Mouse (Mus musculus) heart, embryonic 11.5 days (tissue): ENCODE data around the gene Slc30a2. TPM values are rescaled to one million over a fixed set of nuclear protein-coding genes. Genes with fewer than 3 reads are reported as not detected.

ENCODE experiments used
- ATAC-seq: fragments of 200-750 bp; cut with Nextera tagmentation; replicated peaks from 2 replicates; pipeline ENCODE4 v1.8.0; 2017; ENCODE audit warnings: moderate library complexity; ENCODE audit not compliant: insufficient number of reproducible peaks, low FRiP score, low TSS enrichment
- H3K27ac ChIP-seq: fragments of 300-500 bp; sonication (generic); 2 replicates; pipeline ENCODE4 v1.5.1; 2014; ENCODE audit warnings: mild to moderate bottlenecking, low read depth, low read length
- H3K27me3 ChIP-seq: fragments of 300-500 bp; sonication (generic); 2 replicates; pipeline ENCODE4 v1.6.1; 2014; ENCODE audit warnings: mild to moderate bottlenecking, low read length, mixed read lengths; ENCODE audit not compliant: control insufficient read depth, insufficient read depth
- H3K36me3 ChIP-seq: fragments of 300-500 bp; sonication (generic); 2 replicates; pipeline ENCODE4 v1.6.1; 2014; ENCODE audit warnings: mild to moderate bottlenecking, low read length, moderate library complexity, mixed read lengths; ENCODE audit not compliant: control insufficient read depth, insufficient read depth
- H3K4me1 ChIP-seq: fragments of 300-500 bp; sonication (generic); 2 replicates; pipeline ENCODE4 v1.6.1; 2014; ENCODE audit warnings: low read length; ENCODE audit not compliant: control insufficient read depth, insufficient read depth
- H3K4me2 ChIP-seq: fragments of 300-500 bp; sonication (generic); 2 replicates; pipeline ENCODE4 v1.6.1; 2014; ENCODE audit warnings: mild to moderate bottlenecking, moderate library complexity
- H3K4me3 ChIP-seq: fragments of 300-500 bp; sonication (generic); 2 replicates; pipeline ENCODE4 v1.5.1; 2014; ENCODE audit warnings: low read depth, low read length
- H3K9ac ChIP-seq: fragments of 300-500 bp; sonication (generic); 2 replicates; pipeline ENCODE4 v1.6.1; 2014; ENCODE audit warnings: mild to moderate bottlenecking, low read depth, low read length, moderate library complexity
- H3K9me3 ChIP-seq: fragments of 300-500 bp; sonication (generic); replicated peaks from 2 replicates; pipeline ENCODE4 v1.6.1; 2016; ENCODE audit warnings: low read length; ENCODE audit not compliant: control insufficient read depth
- WGBS: fragments of 180-500 bp; shearing (Covaris S2); extraction: QIAGEN DNeasy Blood & Tissue Kit; methylation state at CpG from one replicate; pipeline ENCODE4 v1.1.7; 2014; ENCODE audit not compliant: insufficient replicate concordance; 5-methylcytosine and 5-hydroxymethylcytosine counted together
- polyA plus RNA-seq: library from polyadenylated mRNA; unstranded; fragments of >200 nt; fragmentation: Nextera tagmentation; extraction: Ambion mirVana; gene quantifications from 2 replicates; pipeline ENCODE4 v1.2.1, GENCODE M21; 2014

Gene Slc30a2
- polyA plus RNA-seq, 1 experiment from 2014 or later = 0.26 TPM

DNA sequence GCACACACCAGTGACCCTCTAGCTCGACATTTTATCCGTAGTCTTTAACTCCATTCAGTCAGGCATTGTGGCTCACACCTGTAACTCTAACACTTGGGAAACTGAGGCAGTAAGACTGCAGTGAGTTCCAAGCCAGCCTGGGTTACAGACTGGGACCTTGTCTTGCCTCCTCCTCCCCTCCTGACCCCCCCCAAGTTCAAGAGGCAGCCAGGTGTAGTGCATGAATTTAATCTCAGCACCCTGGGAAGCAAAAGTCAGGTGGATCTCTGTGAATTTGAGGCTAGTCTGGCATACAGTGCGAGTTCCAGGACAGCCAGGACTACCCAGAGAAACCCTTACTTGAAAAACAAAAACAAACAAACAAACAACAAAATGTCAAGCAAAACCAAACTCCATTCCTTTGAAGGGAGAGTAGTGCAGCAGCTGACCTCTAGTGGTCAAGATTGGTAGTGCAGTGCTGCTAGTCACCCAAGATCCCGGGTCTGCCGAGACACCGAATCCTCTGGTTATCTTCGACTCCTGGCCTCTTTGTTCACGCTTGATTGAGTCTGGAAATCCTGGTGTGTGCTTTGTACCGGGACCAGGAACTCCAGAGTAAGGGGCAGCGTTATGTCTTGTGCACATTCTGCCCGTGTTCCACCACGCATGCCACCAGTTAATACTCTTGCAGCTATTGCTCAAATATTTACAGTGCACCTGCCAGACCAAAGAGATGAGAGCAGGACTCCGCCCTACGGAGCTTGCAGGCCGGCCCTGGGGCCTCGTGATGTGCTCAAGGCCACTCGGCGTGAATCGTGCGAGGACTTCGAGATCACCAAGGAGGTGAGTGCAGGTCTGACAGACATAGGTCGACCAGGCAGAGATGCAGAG lies 13.8 kb downstream of the Slc30a2 start:
- Histone ChIP-seq H3K27ac (peak overlapping the region; percentile 17; the same call in 1 of the 2 replicates), H3K36me3 (no peaks in the 10 kb centered on the region), H3K4me3 (no peak overlapping the region), H3K27me3 (peaks cover 8% of the 10 kb centered on the region), H3K4me1 (peaks cover 35% of the 10 kb centered on the region), H3K9me3 (no peaks in the 10 kb centered on the region), H3K4me2 (peak overlapping the region; percentile 46), H3K9ac (no peak overlapping the region)
- no peak for ATAC-seq
- 20% methylated on average over 22 of the region's 22 CpGs for WGBS

DNA sequence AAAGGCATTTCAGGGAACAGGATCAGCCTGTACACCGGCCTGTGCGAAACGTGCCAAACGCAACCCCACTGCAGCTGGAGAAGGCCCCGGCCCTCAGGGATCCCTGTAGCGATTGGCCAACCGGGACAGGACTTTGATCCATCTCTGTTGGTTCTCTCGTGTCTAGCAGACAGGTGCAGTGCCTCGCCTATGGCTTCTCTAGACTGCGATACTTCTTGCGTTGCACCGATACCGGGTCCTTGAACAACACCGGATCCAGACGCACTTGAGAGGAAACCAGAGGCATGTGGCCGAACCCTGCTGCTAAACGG lies 14.4 kb downstream of the Slc30a2 start:
- Histone ChIP-seq H3K9ac (no peak overlapping the region), H3K4me1 (peaks cover 32% of the 10 kb centered on the region), H3K9me3 (no peaks in the 10 kb centered on the region), H3K36me3 (no peaks in the 10 kb centered on the region), H3K4me3 (no peak overlapping the region), H3K4me2 (peak overlapping the region; percentile 46), H3K27me3 (peaks cover 8% of the 10 kb centered on the region), H3K27ac (no peak overlapping the region)
- WGBS = 33% methylated on average over 17 of the region's 17 CpGs
- ATAC-seq = no peak

DNA sequence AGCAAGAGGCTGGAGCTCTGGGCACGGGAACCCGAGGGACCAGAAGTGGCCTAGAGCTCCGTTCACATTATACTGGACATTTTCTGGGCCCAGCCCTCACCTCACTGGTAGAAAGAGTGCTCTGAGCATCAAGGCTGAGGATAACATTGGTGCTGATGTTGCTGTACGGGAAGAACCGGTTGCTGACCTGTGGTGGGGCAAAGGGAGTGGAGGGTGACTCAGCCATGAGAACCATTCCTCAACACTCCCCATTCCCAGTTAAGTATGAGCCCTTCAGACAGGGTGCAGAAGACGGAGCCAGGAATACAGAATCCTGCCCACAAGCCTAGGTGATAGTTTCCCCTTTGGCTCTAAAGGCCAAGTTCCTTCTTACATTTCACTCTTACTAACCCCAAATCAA lies 16.7 kb downstream of the Slc30a2 start:
- Histone ChIP-seq H3K27me3 (peaks cover 8% of the 10 kb centered on the region), H3K36me3 (no peaks in the 10 kb centered on the region), H3K4me2 (no peak overlapping the region), H3K4me3 (no peak overlapping the region), H3K4me1 (peaks cover 25% of the 10 kb centered on the region), H3K9me3 (no peaks in the 10 kb centered on the region), H3K9ac (no peak overlapping the region), H3K27ac (no peak overlapping the region)
- no peak for ATAC-seq
- 78% methylated on average over 6 of the region's 6 CpGs for WGBS

DNA sequence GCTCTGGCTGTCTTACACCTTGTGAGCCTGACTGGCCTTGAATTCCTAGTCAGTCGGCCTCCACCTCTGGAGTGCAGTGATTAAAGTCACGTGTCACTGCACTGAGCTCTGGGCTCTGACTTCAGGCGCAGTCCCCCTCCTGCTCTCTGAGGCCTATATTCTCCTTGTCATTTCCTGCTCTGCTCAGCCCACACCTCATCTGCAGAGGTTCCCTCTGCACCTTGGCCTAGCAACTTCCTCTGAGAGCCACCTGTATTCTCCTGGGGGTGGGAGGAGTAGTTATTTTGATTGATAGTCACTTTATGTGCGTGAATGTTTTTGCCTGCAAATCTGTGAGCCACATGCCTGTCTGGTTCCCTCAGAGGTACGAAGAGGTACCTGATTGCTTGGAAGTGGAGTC lies 18.2 kb downstream of the Slc30a2 start:
- H3K4me1 ChIP-seq = peaks cover 14% of the 10 kb centered on the region
- peaks cover 12% of the 10 kb centered on the region for H3K27me3 ChIP-seq
- H3K4me3 ChIP-seq = no peak overlapping the region
- WGBS = 32% methylated on average over 5 of the region's 5 CpGs
- no peak for ATAC-seq
- H3K9ac ChIP-seq = no peak overlapping the region
- H3K4me2 ChIP-seq = no peak overlapping the region
- no peaks in the 10 kb centered on the region for H3K9me3 ChIP-seq
- no peak overlapping the region for H3K27ac ChIP-seq
- H3K36me3 ChIP-seq = no peaks in the 10 kb centered on the region

DNA sequence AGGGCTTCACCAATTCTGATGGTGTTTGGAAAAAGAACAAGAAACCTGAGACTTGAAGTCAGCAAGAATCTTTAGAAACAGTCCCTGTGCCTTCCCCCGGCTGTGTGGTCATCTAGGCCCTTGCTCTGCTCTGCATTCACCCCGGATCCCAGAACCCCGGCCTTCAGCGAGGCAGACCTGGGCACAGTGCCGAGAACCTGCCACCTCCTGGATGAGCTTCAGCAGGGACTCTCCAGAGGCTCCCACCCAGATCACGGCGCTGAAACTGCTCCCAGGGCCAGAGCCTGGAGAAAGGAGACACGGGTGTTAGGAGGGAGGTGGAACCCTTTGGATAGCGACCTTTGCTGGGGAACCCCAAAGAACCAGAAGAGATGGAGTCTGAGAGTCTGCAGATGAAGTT lies 19.1 kb downstream of the Slc30a2 start:
- H3K4me2 ChIP-seq = no peak overlapping the region
- H3K36me3 ChIP-seq = no peaks in the 10 kb centered on the region
- WGBS = 65% methylated on average over 9 of the region's 9 CpGs
- peaks cover 12% of the 10 kb centered on the region for H3K27me3 ChIP-seq
- H3K4me1 ChIP-seq = peaks cover 7% of the 10 kb centered on the region
- no peak overlapping the region for H3K9ac ChIP-seq
- ATAC-seq = no peak
- no peak overlapping the region for H3K4me3 ChIP-seq
- H3K9me3 ChIP-seq = no peaks in the 10 kb centered on the region
- H3K27ac ChIP-seq = no peak overlapping the region

DNA sequence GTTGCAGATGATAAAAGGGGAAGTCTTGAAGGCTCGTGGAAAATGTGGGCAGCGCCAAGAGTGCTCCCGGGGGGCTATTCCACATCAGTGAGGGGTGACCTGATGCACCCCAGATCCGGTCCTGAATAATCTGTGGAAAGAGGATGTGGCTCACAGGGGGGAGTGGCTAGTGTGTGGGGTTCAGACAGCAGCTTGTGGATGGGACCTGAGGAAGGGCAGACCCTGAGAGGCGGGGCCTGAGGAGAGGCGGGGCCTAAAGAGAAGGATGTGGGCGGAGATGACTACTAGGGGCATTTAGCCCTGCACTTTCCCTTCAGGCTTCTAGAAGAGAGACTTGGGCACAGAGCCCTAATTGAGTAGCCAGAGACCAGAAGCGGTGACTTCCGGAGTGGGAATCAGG lies 19.6 kb downstream of the Slc30a2 start:
- H3K27ac ChIP-seq = no peak overlapping the region
- ATAC-seq = no peak
- H3K4me3 ChIP-seq = no peak overlapping the region
- H3K36me3 ChIP-seq = no peaks in the 10 kb centered on the region
- 30% methylated on average over 9 of the region's 9 CpGs for WGBS
- H3K4me1 ChIP-seq = peaks cover 4% of the 10 kb centered on the region; the same call in 1 of the 2 replicates
- H3K9ac ChIP-seq = no peak overlapping the region
- peak overlapping the region; percentile 37 for H3K4me2 ChIP-seq
- H3K9me3 ChIP-seq = no peaks in the 10 kb centered on the region
- H3K27me3 ChIP-seq = peaks cover 11% of the 10 kb centered on the region

DNA sequence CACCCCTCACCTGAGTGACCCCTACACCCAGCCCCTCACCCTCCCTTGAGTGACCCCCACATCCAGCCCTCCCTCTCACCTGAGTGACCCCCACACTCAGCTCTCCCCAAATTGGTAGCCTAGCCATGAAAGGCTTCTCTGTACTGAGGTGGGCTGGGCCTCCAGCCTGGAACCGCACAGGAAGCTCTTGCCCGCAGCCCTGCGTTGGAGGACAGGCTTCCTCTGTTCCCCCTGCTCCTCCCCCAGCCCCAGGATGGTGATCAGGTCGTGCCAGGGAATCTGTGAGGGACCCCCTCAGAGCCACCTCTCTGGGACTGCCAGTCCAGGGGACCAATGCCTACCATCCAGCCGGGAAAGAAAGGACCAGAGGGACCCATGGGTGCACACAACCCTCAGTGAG lies 22.3 kb downstream of the Slc30a2 start:
- Histone ChIP-seq H3K27me3 (peaks cover 9% of the 10 kb centered on the region; the same call in 1 of the 2 replicates), H3K4me3 (no peak overlapping the region), H3K36me3 (no peaks in the 10 kb centered on the region), H3K4me1 (peaks cover 4% of the 10 kb centered on the region; the same call in 1 of the 2 replicates), H3K4me2 (no peak overlapping the region), H3K9ac (peak overlapping the region; percentile 16; the same call in 1 of the 2 replicates), H3K9me3 (no peaks in the 10 kb centered on the region), H3K27ac (no peak overlapping the region)
- 46% methylated on average over 5 of the region's 5 CpGs for WGBS
- ATAC-seq = no peak

DNA sequence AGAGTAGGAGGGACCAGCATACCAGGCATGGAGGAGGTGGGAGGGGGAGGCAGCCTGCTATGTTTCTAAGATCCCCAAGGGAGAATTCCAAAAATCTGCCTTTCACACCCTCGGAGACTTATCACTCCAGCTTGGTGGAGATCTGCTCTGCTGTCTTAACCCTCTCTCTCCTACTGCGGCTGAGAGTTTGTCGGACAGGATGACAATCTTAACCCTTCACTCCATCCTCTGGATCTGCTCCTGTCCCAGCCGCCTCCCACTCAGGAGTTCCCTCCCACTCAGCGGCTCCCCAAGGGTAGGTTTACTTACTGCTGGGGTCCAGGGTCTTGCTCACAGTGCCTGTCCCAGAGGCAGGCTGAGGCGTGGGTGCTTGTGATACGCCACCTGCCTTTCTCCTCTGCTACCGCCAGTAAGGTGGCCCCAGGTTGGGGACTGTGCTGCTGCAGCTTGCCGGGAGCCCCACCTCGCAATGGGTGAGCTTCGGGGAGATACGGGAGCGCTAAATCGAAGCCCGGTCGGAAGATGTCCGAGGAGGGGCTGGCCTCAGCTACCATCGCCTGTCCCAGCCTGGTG lies 27.8 kb downstream of the Slc30a2 start:
- peak overlapping the region; percentile 58 for H3K4me3 ChIP-seq
- peak overlapping the region; percentile 62 for H3K9ac ChIP-seq
- under 1% methylated on average over 18 of the region's 18 CpGs for WGBS
- peaks cover 33% of the 10 kb centered on the region for H3K27me3 ChIP-seq
- H3K4me2 ChIP-seq = peak overlapping the region; percentile 95
- H3K9me3 ChIP-seq = no peaks in the 10 kb centered on the region
- peaks cover 16% of the 10 kb centered on the region for H3K4me1 ChIP-seq
- no peaks in the 10 kb centered on the region for H3K36me3 ChIP-seq
- ATAC-seq = no peak
- H3K27ac ChIP-seq = no peak overlapping the region
